Mouse (Mus musculus) neural tube, embryonic 12.5 days (tissue): ENCODE measurements around the gene Ubr7. TPM values are rescaled to one million over a fixed set of nuclear protein-coding genes. Genes with fewer than 3 reads are reported as not detected.

ENCODE experiments used
- ATAC-seq: fragments of 200-750 bp; cut with Nextera tagmentation; 2 replicates; pipeline ENCODE4 v1.8.0; 2017; ENCODE audit warnings: low read depth, mild to moderate bottlenecking, moderate TSS enrichment, moderate library complexity; ENCODE audit not compliant: low FRiP score
- H3K27ac ChIP-seq: fragments of 300-500 bp; sonication (generic); 2 replicates; pipeline ENCODE4 v1.5.1; 2016
- H3K27me3 ChIP-seq: fragments of 300-500 bp; sonication (generic); replicated peaks from 2 replicates; pipeline ENCODE4 v1.6.1; 2016; ENCODE audit warnings: mild to moderate bottlenecking
- H3K36me3 ChIP-seq: fragments of 300-500 bp; sonication (generic); 2 replicates; pipeline ENCODE4 v1.6.1; 2016; ENCODE audit warnings: mild to moderate bottlenecking
- H3K4me1 ChIP-seq: fragments of 300-500 bp; sonication (generic); 2 replicates; pipeline ENCODE4 v1.6.1; 2016
- H3K4me2 ChIP-seq: fragments of 300-500 bp; sonication (generic); replicated peaks from 2 replicates; pipeline ENCODE4 v1.6.1; 2016; ENCODE audit warnings: mild to moderate bottlenecking
- H3K4me3 ChIP-seq: fragments of 300-500 bp; sonication (generic); 2 replicates; pipeline ENCODE4 v1.5.1; 2016
- H3K9ac ChIP-seq: fragments of 300-500 bp; sonication (generic); 2 replicates; pipeline ENCODE4 v1.6.1; 2016; ENCODE audit warnings: mild to moderate bottlenecking
- H3K9me3 ChIP-seq: fragments of 300-500 bp; sonication (generic); 2 replicates; pipeline ENCODE4 v1.6.1; 2016; ENCODE audit warnings: mild to moderate bottlenecking
- WGBS: fragments of 180-500 bp; shearing (Covaris S2); methylation state at CpG from one replicate; pipeline ENCODE4 v1.1.7; 2016; 5-methylcytosine and 5-hydroxymethylcytosine counted together
- polyA plus RNA-seq: library from polyadenylated mRNA; unstranded; fragments of >200 nt; fragmentation: Nextera tagmentation; extraction: Ambion mirVana; gene quantifications from 2 replicates; pipeline ENCODE4 v1.2.1, GENCODE M21; 2016

The Ubr7 gene
- polyA plus RNA-seq, 1 experiment from 2014 or later = 48.1 TPM

DNA sequence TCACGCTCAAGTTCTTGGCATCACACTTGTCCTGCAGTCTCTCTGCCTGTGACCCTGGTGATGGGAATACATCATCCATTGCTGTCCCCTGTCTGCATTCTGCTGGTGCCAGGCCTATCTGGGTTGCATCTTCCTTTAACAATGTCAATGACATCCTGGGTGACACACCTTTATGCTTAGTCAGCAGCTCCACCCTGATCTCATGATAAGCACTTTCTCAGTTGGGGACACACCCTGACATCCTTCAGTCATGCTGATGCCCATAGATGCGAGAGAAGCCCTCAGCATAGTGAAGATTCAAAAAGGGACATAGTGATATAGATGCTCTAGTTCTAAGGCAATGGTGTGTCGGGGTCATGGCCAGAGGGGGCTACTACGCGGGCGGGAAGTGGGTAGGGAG lies 32.6 kb upstream of the Ubr7 start:
- ATAC-seq = no peak
- H3K4me1 ChIP-seq = peaks cover 3% of the 10 kb centered on the region
- 97% methylated on average over 6 of the region's 6 CpGs for WGBS
- H3K27ac ChIP-seq = no peak overlapping the region
- no peaks in the 10 kb centered on the region for H3K27me3 ChIP-seq
- no peaks in the 10 kb centered on the region for H3K36me3 ChIP-seq
- no peaks in the 10 kb centered on the region for H3K9me3 ChIP-seq
- no peak overlapping the region for H3K9ac ChIP-seq
- no peak overlapping the region for H3K4me3 ChIP-seq
- no peak overlapping the region for H3K4me2 ChIP-seq

DNA sequence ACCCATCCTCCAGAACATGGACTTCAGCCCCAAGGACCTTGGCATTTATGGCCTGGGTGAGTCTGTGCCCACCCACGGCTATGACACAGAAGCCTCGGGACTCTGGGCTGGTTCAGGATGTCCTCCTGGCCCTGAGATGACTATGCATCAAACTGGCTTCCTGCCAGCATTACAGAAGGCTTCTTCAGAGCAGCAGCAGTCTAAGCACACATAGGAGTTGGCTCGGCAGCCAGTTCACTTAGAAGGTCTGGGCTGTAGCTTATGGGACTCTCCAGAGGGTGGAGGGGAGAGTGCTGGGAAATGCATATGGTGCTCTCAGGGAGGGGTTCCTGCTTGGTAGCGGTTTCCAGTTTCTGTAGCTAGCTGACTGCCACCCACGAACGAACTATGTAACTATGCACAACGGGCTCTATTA lies 32.0 kb upstream of the Ubr7 start:
- ATAC-seq = no peak

DNA sequence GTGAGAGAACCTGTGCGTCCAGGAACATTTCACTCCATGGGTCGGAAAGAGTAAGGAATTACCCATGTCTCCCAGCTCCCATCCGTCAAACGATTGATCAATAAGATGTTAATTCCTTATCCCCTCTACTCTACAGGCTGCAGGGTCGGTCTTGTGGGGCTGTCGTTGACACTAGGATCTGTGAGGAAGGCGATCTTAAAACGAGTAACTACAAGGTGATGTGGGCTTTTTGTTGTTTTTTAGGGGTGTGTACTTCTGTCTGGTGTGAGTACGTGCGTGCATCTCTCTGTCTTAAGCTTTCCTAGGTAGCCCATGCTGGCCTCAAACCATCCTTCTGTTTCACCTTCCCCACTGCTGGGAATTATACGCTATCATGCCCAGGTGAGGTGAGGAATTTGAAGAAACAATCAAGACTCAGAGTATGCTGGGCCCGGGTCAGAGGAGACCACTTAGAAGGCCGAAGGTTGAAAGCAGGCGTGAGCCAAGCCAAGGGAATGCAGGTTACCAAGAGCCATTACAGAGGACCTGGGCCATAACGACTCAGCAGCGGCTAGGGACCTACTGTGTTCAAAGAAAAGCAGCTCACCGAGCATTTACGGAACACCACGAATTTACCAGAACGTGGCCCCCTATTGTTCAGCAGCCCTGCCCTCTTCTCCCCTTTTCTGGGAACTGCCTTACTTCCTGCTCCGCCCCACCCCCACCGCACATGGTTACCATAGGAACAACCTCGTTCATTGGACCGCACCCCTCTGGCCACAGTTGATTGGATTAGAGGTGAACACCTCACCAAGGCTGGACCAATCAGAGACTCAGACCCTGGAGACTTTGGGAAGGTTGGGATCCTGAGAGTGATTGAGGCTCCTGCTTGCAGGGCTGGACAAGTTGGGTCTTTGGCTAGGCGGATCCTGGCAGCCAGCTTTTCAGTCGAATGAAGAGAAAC lies 27.6 kb upstream of the Ubr7 start:
- peak overlapping the region; percentile 82 for H3K27ac ChIP-seq
- 20% methylated on average over 26 of the region's 26 CpGs for WGBS
- no peaks in the 10 kb centered on the region for H3K36me3 ChIP-seq
- no peaks in the 10 kb centered on the region for H3K27me3 ChIP-seq
- peak; percentile 98 for ATAC-seq
- H3K4me3 ChIP-seq = peak overlapping the region; percentile 22; the same call in 1 of the 2 replicates
- peak overlapping the region; percentile 61 for H3K4me2 ChIP-seq
- H3K9me3 ChIP-seq = no peaks in the 10 kb centered on the region
- peaks cover 18% of the 10 kb centered on the region for H3K4me1 ChIP-seq
- H3K9ac ChIP-seq = peak overlapping the region; percentile 21; the same call in 1 of the 2 replicates

More for the DNA sequence above, 32.0 kb upstream of the Ubr7 start:
- Histone ChIP-seq H3K4me2 (no peak overlapping the region), H3K4me3 (no peak overlapping the region), H3K9me3 (no peaks in the 10 kb centered on the region), H3K9ac (no peak overlapping the region), H3K27ac (no peak overlapping the region), H3K27me3 (no peaks in the 10 kb centered on the region), H3K4me1 (peaks cover 7% of the 10 kb centered on the region), H3K36me3 (no peaks in the 10 kb centered on the region)
- 83% methylated on average over 7 of the region's 7 CpGs for WGBS

DNA sequence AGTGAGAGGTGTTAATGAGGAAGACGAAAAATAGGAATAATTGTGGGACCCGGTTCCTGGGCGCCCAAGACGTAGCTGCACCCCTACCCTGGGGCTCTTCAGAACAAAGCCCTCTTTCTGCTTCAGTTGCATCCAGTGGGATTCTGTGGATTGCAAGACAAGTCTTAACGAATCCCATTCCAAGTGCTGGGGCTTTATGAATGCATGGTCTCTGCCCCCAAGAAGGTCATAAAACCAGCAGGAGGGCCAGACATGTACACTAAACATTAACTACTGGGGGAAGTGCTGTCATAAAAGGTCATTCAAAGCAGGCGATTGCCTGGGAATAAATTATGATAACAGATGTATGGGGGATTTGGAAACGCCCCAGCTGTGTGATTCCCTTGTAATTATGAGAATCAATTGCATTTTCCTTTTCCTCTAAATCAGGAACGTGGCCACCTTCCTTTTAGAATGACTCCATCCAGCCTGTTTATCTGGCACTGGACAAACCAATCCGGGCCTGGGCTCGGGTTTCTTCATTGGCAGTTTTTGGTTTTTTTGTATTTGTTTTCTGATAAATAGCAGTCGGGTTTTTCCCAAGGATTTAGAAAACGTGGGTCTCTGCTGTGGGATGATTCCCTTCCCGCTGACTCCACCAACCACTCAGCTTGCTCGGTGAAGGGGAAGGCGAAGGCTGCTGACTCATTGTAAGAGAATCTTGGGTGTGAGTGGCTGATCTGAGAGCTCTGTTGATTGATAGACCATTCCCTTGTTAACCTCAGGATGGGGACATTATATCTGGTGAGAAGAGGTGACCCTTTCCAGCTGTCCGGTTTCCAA lies 26.8 kb upstream of the Ubr7 start:
- Histone ChIP-seq H3K9ac (peak overlapping the region; percentile 21; the same call in 1 of the 2 replicates), H3K36me3 (no peaks in the 10 kb centered on the region), H3K27me3 (no peaks in the 10 kb centered on the region), H3K4me1 (peaks cover 18% of the 10 kb centered on the region), H3K4me3 (0 out of 2 replicates have a peak overlapping the region, but pooled peaks have one; percentile 7), H3K4me2 (peak overlapping the region; percentile 61), H3K9me3 (no peaks in the 10 kb centered on the region), H3K27ac (peak overlapping the region; percentile 82)
- 11% methylated on average over 16 of the region's 16 CpGs for WGBS
- peak; percentile 67 for ATAC-seq

DNA sequence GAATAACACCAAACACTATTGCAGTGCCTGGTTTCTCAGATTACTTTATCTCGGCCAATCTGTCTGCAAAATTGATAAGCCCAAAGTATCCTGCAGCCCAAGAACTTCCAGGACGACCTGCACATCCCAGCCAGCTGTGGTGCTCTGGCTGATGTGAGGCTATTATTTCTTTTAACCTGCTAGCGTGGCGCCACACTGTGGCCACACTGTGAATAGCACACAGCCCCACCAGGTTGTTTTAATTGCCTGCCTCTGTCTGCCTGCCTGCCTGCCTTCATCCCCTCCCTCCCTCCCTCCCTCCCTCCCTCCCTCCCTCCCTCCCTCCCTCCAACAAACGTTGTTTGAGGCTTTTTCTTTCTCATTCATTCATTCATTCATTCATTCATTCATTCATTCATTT lies 24.4 kb upstream of the Ubr7 start:
- H3K36me3 ChIP-seq = no peaks in the 10 kb centered on the region
- no peak overlapping the region for H3K4me2 ChIP-seq
- WGBS = 21% methylated on average over 4 of the region's 5 CpGs
- H3K9me3 ChIP-seq = no peaks in the 10 kb centered on the region
- H3K27me3 ChIP-seq = no peaks in the 10 kb centered on the region
- H3K27ac ChIP-seq = no peak overlapping the region
- H3K9ac ChIP-seq = no peak overlapping the region
- no peak for ATAC-seq
- H3K4me1 ChIP-seq = peaks cover 18% of the 10 kb centered on the region
- no peak overlapping the region for H3K4me3 ChIP-seq

DNA sequence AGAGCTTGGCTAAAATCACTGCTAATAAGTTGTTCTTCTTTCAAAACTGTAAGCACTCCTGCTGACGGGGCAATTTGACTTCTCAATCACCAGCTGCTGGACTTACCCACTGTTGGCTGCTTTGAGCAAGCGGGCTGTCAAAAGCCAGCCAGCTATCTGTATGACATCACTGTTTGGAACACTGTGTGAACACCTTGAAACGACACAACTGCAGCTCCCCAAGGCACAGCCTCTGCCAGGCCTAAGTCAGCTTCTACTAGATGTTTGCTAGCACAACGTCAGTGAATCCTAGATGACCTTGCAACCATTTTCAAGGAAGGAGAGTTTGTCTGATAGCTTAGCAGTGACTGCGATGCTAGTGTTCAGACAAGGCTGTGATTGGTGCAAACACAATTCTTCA lies 18.7 kb upstream of the Ubr7 start:
- Histone ChIP-seq H3K9me3 (no peaks in the 10 kb centered on the region), H3K4me3 (no peak overlapping the region), H3K4me2 (no peak overlapping the region), H3K4me1 (peaks cover 12% of the 10 kb centered on the region), H3K27ac (no peak overlapping the region), H3K9ac (no peak overlapping the region), H3K36me3 (no peaks in the 10 kb centered on the region), H3K27me3 (no peaks in the 10 kb centered on the region)
- 84% methylated on average over 5 of the region's 5 CpGs for whole genome bisulfite sequencing
- ATAC-seq = no peak

- Histone ChIP-seq H3K4me1 (peaks cover 20% of the 10 kb centered on the region), H3K9ac (no peak overlapping the region), H3K36me3 (no peaks in the 10 kb centered on the region), H3K27ac (no peak overlapping the region), H3K27me3 (no peaks in the 10 kb centered on the region), H3K9me3 (no peaks in the 10 kb centered on the region), H3K4me2 (no peak overlapping the region), H3K4me3 (no peak overlapping the region)
- 79% methylated on average over 3 of the region's 3 CpGs for WGBS
- no peak for ATAC-seq
These were observed 17.5 kb upstream of the Ubr7 start for GRCm38 (mm10) chr12:102740285-102740684.

DNA sequence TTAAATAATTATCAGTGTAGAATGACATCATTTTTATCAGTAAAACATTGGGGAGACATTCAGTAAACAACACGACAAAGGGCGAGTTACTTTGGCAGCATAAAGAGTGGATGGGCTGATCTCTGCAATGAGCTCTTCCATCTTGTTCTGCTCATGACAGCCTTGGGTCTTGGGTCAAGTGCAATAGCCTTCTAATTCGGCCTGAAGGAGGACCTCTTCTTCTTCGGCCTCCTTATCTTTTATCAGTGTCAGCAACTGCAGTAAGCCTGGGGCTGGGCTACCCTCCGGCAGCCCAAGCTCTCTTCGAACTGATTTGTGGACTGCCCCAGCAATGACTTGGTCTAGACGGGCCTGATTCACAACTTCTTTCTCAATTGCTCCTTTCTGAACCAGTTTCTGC lies 15.7 kb upstream of the Ubr7 start:
- no peak for ATAC-seq
- 88% methylated on average over 7 of the region's 7 CpGs for WGBS
- Histone ChIP-seq H3K4me2 (peak overlapping the region; percentile 88; the same call in 1 of the 2 replicates), H3K27ac (no peak overlapping the region), H3K9me3 (no peaks in the 10 kb centered on the region), H3K27me3 (no peaks in the 10 kb centered on the region), H3K4me1 (peaks cover 20% of the 10 kb centered on the region), H3K4me3 (no peak overlapping the region), H3K36me3 (no peaks in the 10 kb centered on the region), H3K9ac (no peak overlapping the region)

- ATAC-seq = peak; percentile 69
- peaks cover 20% of the 10 kb centered on the region for H3K4me1 ChIP-seq
- 1% methylated on average over 33 of the region's 33 CpGs for WGBS
These were observed 14.7 kb upstream of the Ubr7 start for GRCm38 (mm10) chr12:102743036-102743588.

GRCm38 (mm10) chr12:102743589-102744574 lies 13.9 kb upstream of the Ubr7 start, which contains the start of the genes Moap1 and Tmem251:
TSS of gene Moap1 (minus strand) at chr12:102743661.
TSS of gene Tmem251 (plus strand) at chr12:102743762.
- H3K36me3 ChIP-seq = 0 out of 2 replicates have a peak, but pooled peaks cover 1% of the 10 kb centered on the region
- H3K4me3 ChIP-seq = peak within 1 kb of the TSS; percentile 90
- H3K27ac ChIP-seq = peak within 1 kb of the TSS; percentile 88
- H3K4me1 ChIP-seq = peaks cover 20% of the 10 kb centered on the region
- peak within 1 kb of the TSS; percentile 90 for H3K9ac ChIP-seq
- H3K4me2 ChIP-seq = peak within 1 kb of the TSS; percentile 88
- no peaks in the 10 kb centered on the region for H3K27me3 ChIP-seq
- peak; percentile 99 for ATAC-seq
- H3K9me3 ChIP-seq = no peaks in the 10 kb centered on the region
- WGBS = under 1% methylated on average over 63 of the region's 63 CpGs

More at GRCm38 (mm10) chr12:102743036-102743588, 14.7 kb upstream of the Ubr7 start:
- Histone ChIP-seq H3K4me2 (peak overlapping the region; percentile 88), H3K27me3 (no peaks in the 10 kb centered on the region), H3K9me3 (no peaks in the 10 kb centered on the region), H3K36me3 (no peaks in the 10 kb centered on the region), H3K27ac (peak overlapping the region; percentile 88), H3K9ac (peak overlapping the region; percentile 90), H3K4me3 (peak overlapping the region; percentile 90)

DNA sequence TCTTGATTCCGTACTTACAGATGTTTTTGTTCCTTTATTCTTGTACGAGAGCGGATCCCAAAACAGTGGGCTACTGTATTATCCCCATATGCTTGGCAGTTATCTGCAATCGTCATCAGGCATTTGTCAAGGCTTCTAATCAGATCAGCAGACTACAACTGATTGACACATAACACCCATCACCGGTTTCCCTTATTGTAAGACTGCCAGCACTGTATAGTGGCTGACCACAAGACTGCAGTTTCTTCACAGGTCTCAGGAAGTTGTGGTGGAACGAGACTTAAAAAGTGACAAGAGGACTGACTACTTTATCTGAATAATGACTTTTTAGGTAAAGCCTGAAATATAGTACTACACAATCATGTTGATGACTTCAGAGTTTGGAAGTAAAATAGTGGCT lies 12.9 kb upstream of the Ubr7 start:
- 67% methylated on average over 6 of the region's 6 CpGs for WGBS
- H3K9me3 ChIP-seq = no peaks in the 10 kb centered on the region
- H3K4me3 ChIP-seq = no peak overlapping the region
- 0 out of 2 replicates have a peak, but pooled peaks cover 5% of the 10 kb centered on the region for H3K36me3 ChIP-seq
- peak overlapping the region; percentile 90; the same call in 1 of the 2 replicates for H3K9ac ChIP-seq
- H3K27me3 ChIP-seq = no peaks in the 10 kb centered on the region
- H3K4me2 ChIP-seq = peak overlapping the region; percentile 88
- ATAC-seq = no peak
- peaks cover 20% of the 10 kb centered on the region for H3K4me1 ChIP-seq
- no peak overlapping the region for H3K27ac ChIP-seq
